Mouse (Mus musculus) MEL (cell line): ENCODE results near the gene Nol12. TPM values are rescaled to one million over a fixed set of nuclear protein-coding genes. Genes with fewer than 3 reads are reported as not detected.
A peak's percentile ranks its signal among the peaks of the same experiment; 100 is the strongest.

Source experiments
- DNase-seq: peaks from one replicate; pipeline ENCODE4 v3.0.0; 2011; ENCODE audit warnings: low read depth, low spot score
- H3K27ac ChIP-seq: 2 replicates; pipeline ENCODE4 v1.5.1; 2012; ENCODE audit warnings: low read depth, mild to moderate bottlenecking, control low read depth, low read length, moderate library complexity; ENCODE audit not compliant: control insufficient read depth
- H3K27me3 ChIP-seq, 2 experiments: fragments of 150-350 bp in 1 of 2; sonication (generic) in 1 of 2; 2 replicates each; pipeline ENCODE4 v1.6.1; 2012; ENCODE audit warnings: low read length in 2 of 2, mild to moderate bottlenecking in 2 of 2, improper control_type of control experiment in 1 of 2, moderate library complexity in 1 of 2; ENCODE audit not compliant: insufficient read depth in 2 of 2, control insufficient read depth in 1 of 2
- H3K36me3 ChIP-seq, 2 experiments: 2 replicates each; pipeline ENCODE4 v1.6.1; 2012 to 2014; ENCODE audit warnings: low read length in 2 of 2, improper control_type of control experiment in 1 of 2, inconsistent platforms in 1 of 2, mild to moderate bottlenecking in 1 of 2; ENCODE audit not compliant: insufficient read depth in 2 of 2, control insufficient read depth in 1 of 2
- H3K4me1 ChIP-seq, 2 experiments: fragments of 150-350 bp in 1 of 2; sonication (generic) in 1 of 2; 2 replicates each; pipeline ENCODE4 v1.6.1; 2012; ENCODE audit warnings: low read length in 2 of 2, improper control_type of control experiment in 1 of 2, mild to moderate bottlenecking in 1 of 2; ENCODE audit not compliant: insufficient read depth in 2 of 2, control insufficient read depth in 1 of 2
- H3K4me3 ChIP-seq, 2 experiments: fragments of 150-350 bp in 1 of 2; sonication (generic) in 1 of 2; 2 replicates each; pipeline ENCODE4 v1.5.1; 2012; ENCODE audit warnings: low read depth in 2 of 2, low read length in 2 of 2, mild to moderate bottlenecking in 2 of 2, moderate library complexity in 2 of 2, control low read depth in 1 of 2, improper control_type of control experiment in 1 of 2; ENCODE audit not compliant: control insufficient read depth in 1 of 2, insufficient read depth in 1 of 2
- H3K79me2 ChIP-seq: 2 replicates; pipeline ENCODE4 v1.6.1; 2012; ENCODE audit warnings: mild to moderate bottlenecking, low read length, moderate library complexity; ENCODE audit not compliant: control insufficient read depth, poor library complexity, insufficient read depth
- H3K9ac ChIP-seq: 2 replicates; pipeline ENCODE4 v1.6.1; 2012; ENCODE audit warnings: low read depth, mild to moderate bottlenecking, control low read depth, low read length, moderate library complexity; ENCODE audit not compliant: control insufficient read depth, poor library complexity, severe bottlenecking
- H3K9me3 ChIP-seq: fragments of 150-350 bp; sonication (generic); replicated peaks from 2 replicates; pipeline ENCODE4 v1.6.1; 2012; ENCODE audit warnings: mild to moderate bottlenecking, low read length, improper control_type of control experiment, moderate library complexity; ENCODE audit not compliant: insufficient read depth
- CHD1 ChIP-seq: IDR thresholded peaks from 2 replicates; pipeline ENCODE4 v1.6.1; 2012; ENCODE audit warnings: low read depth, mild to moderate bottlenecking, inconsistent platforms, low read length, improper control_type of control experiment
- ETS1 ChIP-seq: IDR thresholded peaks from 2 replicates; pipeline ENCODE4 v1.6.1; 2012; ENCODE audit warnings: low read depth, mild to moderate bottlenecking, inconsistent platforms, low read length, improper control_type of control experiment, moderate library complexity
- JUND ChIP-seq: IDR thresholded peaks from 2 replicates; pipeline ENCODE4 v1.6.1; 2011; ENCODE audit warnings: low read depth, mild to moderate bottlenecking, improper control_type of control experiment, low read length
- KAT2A ChIP-seq: conservative IDR thresholded peaks from 2 replicates; pipeline ENCODE4 v1.6.1; 2012; ENCODE audit warnings: low read depth, low read length, improper control_type of control experiment, inconsistent platforms
- MAFK ChIP-seq: IDR thresholded peaks from 2 replicates; pipeline ENCODE4 v1.6.1; 2011; ENCODE audit warnings: low read depth, mild to moderate bottlenecking, low read length, improper control_type of control experiment, borderline replicate concordance
- MAX ChIP-seq: IDR thresholded peaks from 2 replicates; pipeline ENCODE4 v1.6.1; 2011; ENCODE audit warnings: low read length, improper control_type of control experiment
- MXI1 ChIP-seq: IDR thresholded peaks from 2 replicates; pipeline ENCODE4 v1.6.1; 2011; ENCODE audit warnings: mild to moderate bottlenecking, low read depth, low read length, improper control_type of control experiment
- MYB ChIP-seq: IDR thresholded peaks from 2 replicates; pipeline ENCODE4 v1.6.1; 2011; ENCODE audit warnings: mild to moderate bottlenecking, low read depth, low read length, improper control_type of control experiment
- MYC ChIP-seq: IDR thresholded peaks from 2 replicates; pipeline ENCODE4 v1.6.1; 2011; ENCODE audit warnings: low read depth, mild to moderate bottlenecking, low read length, improper control_type of control experiment, moderate library complexity
- NELFE ChIP-seq: IDR thresholded peaks from 2 replicates; pipeline ENCODE4 v1.6.1; 2011; ENCODE audit warnings: low read depth, low read length, improper control_type of control experiment
- NRF1 ChIP-seq: IDR thresholded peaks from 2 replicates; pipeline ENCODE4 v1.6.1; 2014; ENCODE audit warnings: low read depth, mild to moderate bottlenecking, inconsistent platforms, low read length, improper control_type of control experiment, moderate library complexity; ENCODE audit not compliant: poor library complexity, insufficient read depth, severe bottlenecking
- POLR2AphosphoS2 ChIP-seq: IDR thresholded peaks from 2 replicates; pipeline ENCODE4 v1.6.1; 2011; ENCODE audit warnings: low read length, improper control_type of control experiment
- POLR2AphosphoS5 ChIP-seq: IDR thresholded peaks from 2 replicates; pipeline ENCODE4 v1.6.1; 2012; ENCODE audit warnings: low read depth, borderline replicate concordance, mild to moderate bottlenecking, inconsistent platforms, low read length, moderate library complexity, mixed read lengths
- RAD21 ChIP-seq: IDR thresholded peaks from 2 replicates; pipeline ENCODE4 v1.6.1; 2011; ENCODE audit warnings: mild to moderate bottlenecking, low read depth, low read length, improper control_type of control experiment
- SIN3A ChIP-seq: IDR thresholded peaks from 2 replicates; pipeline ENCODE4 v1.6.1; 2012; ENCODE audit warnings: low read length, improper control_type of control experiment, inconsistent platforms
- TBP ChIP-seq: IDR thresholded peaks from 2 replicates; pipeline ENCODE4 v1.8.0; 2011; ENCODE audit warnings: low read depth, low read length, improper control_type of control experiment
- USF2 ChIP-seq, 2 experiments: IDR thresholded peaks; 2 replicates each; pipeline ENCODE4 v1.6.1; 2011 to 2012; ENCODE audit warnings: improper control_type of control experiment in 2 of 2, low read length in 2 of 2, borderline replicate concordance in 1 of 2, inconsistent platforms in 1 of 2, low read depth in 1 of 2, mild to moderate bottlenecking in 1 of 2; ENCODE audit not compliant: insufficient read depth in 1 of 2
- ZKSCAN1 ChIP-seq: IDR thresholded peaks from 2 replicates; pipeline ENCODE4 v1.6.1; 2012; ENCODE audit warnings: low read depth, mild to moderate bottlenecking, inconsistent platforms, low read length, improper control_type of control experiment, moderate library complexity
- polyA plus RNA-seq, 2 experiments: library from polyadenylated mRNA; stranded (reverse) in 1 of 2; unstranded in 1 of 2; fragments of >175 nt in 1 of 2; fragments of >200 nt in 1 of 2; gene quantifications; 2 replicates each; pipeline versions ENCODE4 v1.2.1 to v1.2.4; 2012; ENCODE audit warnings: low replicate concordance in 2 of 2, low read depth in 1 of 2; ENCODE audit not compliant: insufficient read length in 2 of 2, insufficient read depth in 1 of 2, missing spikeins in 1 of 2
- total RNA-seq: library from RNA; depleted of rRNA; stranded (reverse); fragments of 300-350 nt; gene quantifications from 2 replicates; pipeline ENCODE4 v1.2.3, GENCODE M21; 2012

Nol12 gene
- total and polyA plus RNA-seq, 3 experiments: 40.8 to 127 TPM; not detected in 1

- TF ChIP-seq JUND (no peak), ZKSCAN1 (no peak; the same call in 1 of the 2 replicates), POLR2AphosphoS5 (no peak), SIN3A (peak; percentile 65), MYC (no peak), MXI1 (no peak; the same call in 1 of the 2 replicates), MAFK (no peak), RAD21 (no peak), CHD1 (no peak), KAT2A (no peak), USF2 (IDR thresholded peaks at IDR 0.05; ENCODE audit: borderline replicate concordance in 1 of 2, insufficient read depth in 1 of 2, low read depth in 1 of 2, low read length in 2 of 2) (no peak), MAX (no peak), POLR2AphosphoS2 (peak; percentile 75; the same call in 1 of the 2 replicates), NELFE (peak; percentile 71), MYB (0 out of 2 replicates have a peak, but pooled peaks have one; percentile 32)
Measured at GRCm38 (mm10) chr15:78982658-78983435, 48.1 kb downstream of the Nol12 start (continued).

- Histone ChIP-seq H3K9ac (peak overlapping the region; percentile 80), H3K4me1 (peaks cover 2 to 14% of the 10 kb centered on the region in 2 experiments), H3K36me3 (peaks cover 0 to 5% of the 10 kb centered on the region in 2 experiments; a peak in 2 of 4 replicates), H3K4me3 (peak overlapping the region; percentile 75 to 82), H3K27me3 (no peaks in the 10 kb centered on the region), H3K79me2 (peaks cover 4% of the 10 kb centered on the region; the same call in 1 of the 2 replicates), H3K27ac (peak overlapping the region; percentile 71), H3K9me3 (no peaks in the 10 kb centered on the region)
- peak; percentile 73 for TF ChIP-seq NRF1
- no peak for TF ChIP-seq MYB
- TF ChIP-seq MXI1: peak; percentile 49
- peak; percentile 52 for TF ChIP-seq ETS1
- no peak for TF ChIP-seq TBP
- peak; percentile 4; the same call in 1 of the 2 replicates for TF ChIP-seq NELFE
- DNase-seq: peak; percentile 84
Measured at GRCm38 (mm10) chr15:78983436-78984285, 48.9 kb downstream of the Nol12 start.
